Mouse (Mus musculus) thymus, postnatal 10 days (tissue): ENCODE measurements around the gene Mael.

Experiments
- DNase-seq, 2 experiments: peaks; one replicate each; pipeline ENCODE4 v3.0.0; 2021; ENCODE audit warnings: low spot score in 2 of 2

Gene Mael

GRCm38 (mm10) chr1:166209371-166209770, 29.2 kb downstream of the Mael start:
- DNase-seq, result no peak

DNA sequence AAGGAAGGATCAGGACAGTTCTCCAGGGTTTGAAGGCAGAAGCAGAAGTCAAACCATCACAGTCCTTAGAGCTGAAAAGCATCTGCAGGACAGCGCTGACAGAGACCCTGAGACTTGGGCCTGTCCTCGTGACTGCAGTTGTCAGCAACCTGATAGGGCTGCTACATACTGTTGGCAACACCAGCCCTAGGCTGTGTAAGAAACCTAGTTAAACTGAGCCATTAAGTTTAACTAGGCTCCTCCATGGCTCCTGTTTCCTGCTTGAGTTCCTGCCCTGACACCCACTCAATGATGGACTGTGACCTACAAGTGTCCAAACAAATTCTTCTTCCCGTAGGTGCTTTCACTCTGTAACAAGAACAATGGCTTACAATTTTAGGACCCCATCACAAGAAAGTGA, 33.4 kb downstream of the Mael start:
- DNase-seq, result no peak

DNA sequence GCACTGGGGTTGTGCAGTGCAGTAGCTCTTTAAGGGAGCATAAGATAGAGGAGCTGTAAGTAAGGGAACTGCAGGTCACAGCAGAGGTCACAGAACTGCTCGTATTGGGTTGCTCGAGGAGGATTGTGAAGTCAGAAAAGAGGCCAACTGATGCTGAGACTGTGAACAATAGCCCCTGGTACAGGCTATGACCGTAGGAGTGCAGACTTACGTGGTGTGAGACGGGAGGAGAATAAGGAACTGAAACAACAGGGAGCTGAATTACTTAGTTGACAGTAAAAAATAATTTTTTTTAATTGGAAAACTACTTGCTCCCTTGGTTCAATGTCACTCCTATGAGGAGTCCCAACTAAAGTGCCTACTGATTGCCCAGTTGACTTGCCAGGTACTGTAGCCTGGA, 34.4 kb downstream of the Mael start:
- DNase-seq, result no peak

GRCm38 (mm10) chr1:166189821-166190220, 48.7 kb downstream of the Mael start:
- DNase-seq, result no peak

GRCm38 (mm10) chr1:166185357-166185756, 53.2 kb downstream of the Mael start:
- DNase-seq, result no peak

- no peak for DNase-seq
Observed at GRCm38 (mm10) chr1:166184391-166185229, 53.9 kb downstream of the Mael start.

DNA sequence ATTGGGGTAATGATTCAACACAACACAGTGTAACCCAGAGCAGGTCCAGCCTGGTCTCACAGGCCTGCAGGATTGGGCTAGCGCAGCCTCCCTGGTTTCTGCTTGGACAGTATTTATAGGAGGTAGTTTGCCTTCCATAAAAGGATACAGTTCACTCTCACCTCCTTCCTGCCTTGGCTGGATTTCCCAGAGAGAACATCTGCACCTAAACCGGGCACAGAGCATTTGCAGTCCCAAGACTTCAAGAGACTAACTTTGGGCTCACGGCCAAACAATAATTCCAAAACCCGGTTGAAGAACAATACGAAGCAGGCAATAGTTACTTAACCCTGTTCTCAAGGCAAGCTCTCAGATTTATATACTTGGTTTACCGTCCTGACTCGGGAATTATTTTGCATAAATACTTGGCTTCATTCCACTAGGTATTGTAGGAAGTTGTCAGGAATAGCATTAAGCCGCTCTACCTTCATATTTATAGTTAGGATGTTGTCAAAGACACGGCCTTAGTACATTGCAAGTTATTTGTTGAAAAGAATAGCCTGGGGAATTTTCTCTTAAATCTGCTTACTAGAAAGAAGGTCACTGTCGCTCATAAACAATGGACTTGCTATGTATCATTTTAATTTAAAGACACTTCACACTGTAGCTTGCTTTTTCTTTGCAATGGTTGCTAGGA, 55.5 kb downstream of the Mael start:
- DNase-seq, result no peak

GRCm38 (mm10) chr1:166181510-166181909, 57.0 kb downstream of the Mael start:
- no peak for DNase-seq

- DNase-seq, result no peak
Observed at GRCm38 (mm10) chr1:166173621-166174020, 64.9 kb downstream of the Mael start.

DNA sequence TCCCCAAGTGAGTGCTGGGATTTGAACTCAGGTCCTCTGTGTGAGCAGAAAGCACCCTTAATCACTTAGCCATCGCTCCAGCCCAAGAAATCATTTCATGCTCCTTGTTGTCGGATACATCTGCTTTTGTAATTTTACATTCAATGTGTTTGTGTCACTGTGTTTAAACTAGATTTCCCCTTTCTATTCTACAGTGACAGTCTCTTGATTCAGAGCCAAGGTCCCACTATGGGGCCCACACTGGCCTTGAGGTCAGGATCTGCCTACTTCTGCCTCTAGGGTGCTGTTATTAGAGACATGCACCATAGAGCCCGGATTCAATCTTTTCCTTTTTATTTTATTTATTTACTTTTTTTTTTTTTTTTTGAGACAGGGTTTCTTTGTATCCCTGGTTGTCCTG, 65.6 kb downstream of the Mael start:
- no peak for DNase-seq

DNA sequence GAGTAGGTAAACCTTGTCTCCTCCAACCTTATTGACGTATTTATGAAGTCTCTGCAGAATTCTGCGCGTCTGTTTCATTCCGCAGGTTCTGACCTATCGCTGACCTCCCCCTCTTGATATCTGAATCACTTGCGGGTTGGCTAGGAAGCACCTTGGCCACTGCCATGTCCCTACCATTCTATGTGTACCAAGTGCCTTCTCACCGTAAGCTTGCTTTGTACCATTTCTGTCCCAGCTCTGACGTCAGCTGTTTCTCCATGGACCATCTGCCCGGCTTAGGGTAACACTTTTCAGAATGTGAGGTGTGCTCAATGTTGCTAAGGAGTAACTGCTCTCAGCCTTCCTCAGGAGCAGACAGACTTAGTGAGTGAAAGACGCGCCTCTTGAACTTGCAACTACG, 67.7 kb downstream of the Mael start:
- no peak for DNase-seq

GRCm38 (mm10) chr1:166169713-166170112, 68.8 kb downstream of the Mael start:
- no peak for DNase-seq

- DNase-seq, result no peak
Observed at GRCm38 (mm10) chr1:166168017-166168416, 70.5 kb downstream of the Mael start.

DNA sequence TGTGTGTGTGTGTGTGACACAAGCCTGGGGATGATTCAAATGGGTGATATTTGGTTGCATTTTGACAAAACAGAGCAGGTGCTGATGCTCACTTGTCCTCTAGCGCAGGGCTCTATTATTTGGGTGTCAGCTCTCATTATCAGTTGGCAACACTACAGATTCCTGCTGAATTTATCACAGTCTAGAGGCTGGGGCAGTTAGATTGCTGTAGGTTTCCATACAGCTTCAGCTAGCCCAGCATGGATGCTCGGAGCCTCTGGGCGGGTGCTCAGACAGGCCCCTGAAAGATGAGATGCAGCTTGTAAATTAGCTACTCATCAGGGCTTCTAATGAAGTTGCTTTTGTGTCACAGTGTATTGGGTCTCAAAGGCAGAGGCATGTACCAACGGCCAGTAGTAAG, 71.1 kb downstream of the Mael start:
- no peak for DNase-seq

- DNase-seq, result no peak
Observed at GRCm38 (mm10) chr1:166165159-166165558, 73.4 kb downstream of the Mael start.

GRCm38 (mm10) chr1:166164580-166164979, 74.0 kb downstream of the Mael start:
- no peak for DNase-seq

GRCm38 (mm10) chr1:166160569-166161445, 77.7 kb downstream of the Mael start:
- peak; percentile 20 to 56 for DNase-seq

DNA sequence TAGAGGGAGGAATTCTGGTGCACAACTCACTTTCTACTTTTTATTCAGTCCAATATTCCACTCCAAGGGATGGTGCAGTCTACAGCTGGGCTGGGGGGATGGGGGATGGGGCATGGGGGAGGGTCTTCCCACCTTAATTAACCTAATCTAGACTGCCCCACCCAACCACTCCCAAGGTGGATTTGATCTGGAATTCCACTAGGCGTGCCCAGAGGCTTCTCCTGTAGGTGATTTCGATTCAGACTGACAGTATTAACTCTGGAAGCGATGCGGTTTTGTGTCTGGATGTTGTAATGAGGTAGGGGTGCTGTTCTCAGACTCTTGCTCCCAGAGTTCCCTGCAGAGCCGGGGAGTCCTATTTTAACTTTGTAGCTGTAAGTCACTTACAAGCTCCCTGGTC, 78.4 kb downstream of the Mael start:
- DNase-seq, result no peak

DNA sequence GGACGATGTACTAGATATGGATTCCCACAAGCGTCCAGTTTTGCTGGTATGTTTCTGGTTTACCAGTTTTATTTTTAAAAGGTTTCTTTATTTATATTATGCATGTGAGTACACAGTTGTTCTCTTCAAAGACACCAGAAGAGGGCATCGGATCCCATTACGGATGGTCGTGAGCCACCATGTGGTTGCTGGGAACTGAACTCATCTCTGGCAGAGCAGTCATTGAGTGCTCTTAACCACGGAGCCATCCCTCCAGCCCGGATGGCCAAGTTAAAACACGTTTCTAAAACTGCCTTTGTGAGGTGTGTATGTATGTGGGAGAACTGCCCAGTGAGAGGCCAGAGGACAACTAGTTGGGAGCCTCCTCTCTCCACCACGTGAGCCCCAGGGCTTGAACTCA, 79.9 kb downstream of the Mael start:
- DNase-seq, result no peak

DNA sequence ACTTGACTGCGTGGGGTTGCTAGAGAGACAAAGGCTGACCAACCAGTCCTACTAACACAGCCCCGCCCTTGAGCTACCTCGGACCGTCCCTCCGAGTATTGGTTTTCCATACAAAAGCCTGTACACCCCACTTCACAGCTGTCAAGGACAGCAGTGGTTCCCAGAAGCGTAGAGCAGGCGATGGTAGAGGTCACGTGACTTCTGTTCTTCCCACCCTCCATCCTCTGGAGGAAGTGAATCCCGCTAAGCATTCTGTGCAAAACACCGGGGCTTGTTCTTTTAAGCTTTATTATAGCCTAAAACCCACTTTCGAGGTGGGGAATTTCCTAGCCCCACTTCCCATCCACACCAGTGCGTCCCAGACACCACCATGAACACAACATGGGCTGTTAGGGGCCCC, 80.8 kb downstream of the Mael start:
- no peak for DNase-seq

DNA sequence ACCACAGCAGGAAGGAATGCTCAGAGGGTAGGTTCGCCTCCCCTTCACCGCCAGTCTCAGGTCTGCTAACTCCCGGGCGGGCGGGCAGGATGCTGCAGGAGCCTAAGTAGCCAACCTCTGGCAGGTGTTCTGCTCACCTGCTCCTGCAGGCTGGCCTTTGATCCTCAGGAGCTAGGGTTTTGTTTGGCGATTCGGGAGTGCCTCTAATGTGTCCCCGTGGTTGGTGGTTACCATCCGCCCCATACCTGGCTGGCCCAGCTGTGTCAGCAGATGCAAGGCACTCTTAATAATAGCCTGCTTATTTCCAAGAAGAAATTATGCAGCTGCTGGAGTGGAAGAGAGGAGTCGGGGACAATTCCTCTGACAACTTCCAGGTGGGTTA, 83.4 kb downstream of the Mael start:
- no peak for DNase-seq
